Mouse (Mus musculus) MEL (cell line): Measurements from ENCODE around the gene Palb2.

Experiments
- CTCF ChIP-seq, 3 experiments: IDR thresholded peaks in 2 of 3; conservative IDR thresholded peaks in 1 of 3; 2 replicates each; pipeline ENCODE4 v1.5.1; 2011 to 2012; ENCODE audit warnings: low read length in 3 of 3, low read depth in 2 of 3, mild to moderate bottlenecking in 2 of 3, improper control_type of control experiment in 1 of 3, inconsistent platforms in 1 of 3, mixed read lengths in 1 of 3, moderate library complexity in 1 of 3; ENCODE audit not compliant: control insufficient read depth in 1 of 3, insufficient read depth in 1 of 3, poor library complexity in 1 of 3, severe bottlenecking in 1 of 3
- EP300 ChIP-seq, 2 experiments: IDR thresholded peaks; 2 replicates each; pipeline ENCODE4 v1.6.1; 2011; ENCODE audit warnings: improper control_type of control experiment in 2 of 2, low read length in 2 of 2, low read depth in 1 of 2, mild to moderate bottlenecking in 1 of 2
- GABPA ChIP-seq: IDR thresholded peaks from 2 replicates; pipeline ENCODE4 v1.6.1; 2012; ENCODE audit warnings: low read depth, mild to moderate bottlenecking, inconsistent platforms, low read length, improper control_type of control experiment, moderate library complexity
- MEF2A ChIP-seq: IDR thresholded peaks from 2 replicates; pipeline ENCODE4 v1.6.1; 2014; ENCODE audit warnings: low read depth, mild to moderate bottlenecking, inconsistent platforms, low read length, improper control_type of control experiment; ENCODE audit not compliant: poor library complexity, insufficient replicate concordance, severe bottlenecking; ENCODE audit errors: extremely low read depth
- POLR2A ChIP-seq, 2 experiments: IDR thresholded peaks; 2 replicates each; pipeline ENCODE4 v1.6.1; 2011 to 2012; ENCODE audit warnings: low read length in 2 of 2, mild to moderate bottlenecking in 2 of 2, control low read depth in 1 of 2, improper control_type of control experiment in 1 of 2, low read depth in 1 of 2, moderate library complexity in 1 of 2; ENCODE audit not compliant: control insufficient read depth in 1 of 2, insufficient read depth in 1 of 2, poor library complexity in 1 of 2
- POLR2AphosphoS2 ChIP-seq: IDR thresholded peaks from 2 replicates; pipeline ENCODE4 v1.6.1; 2011; ENCODE audit warnings: low read length, improper control_type of control experiment
- SMC3 ChIP-seq: IDR thresholded peaks from 2 replicates; pipeline ENCODE4 v1.6.1; 2011; ENCODE audit warnings: low read depth, low read length, improper control_type of control experiment

DNA sequence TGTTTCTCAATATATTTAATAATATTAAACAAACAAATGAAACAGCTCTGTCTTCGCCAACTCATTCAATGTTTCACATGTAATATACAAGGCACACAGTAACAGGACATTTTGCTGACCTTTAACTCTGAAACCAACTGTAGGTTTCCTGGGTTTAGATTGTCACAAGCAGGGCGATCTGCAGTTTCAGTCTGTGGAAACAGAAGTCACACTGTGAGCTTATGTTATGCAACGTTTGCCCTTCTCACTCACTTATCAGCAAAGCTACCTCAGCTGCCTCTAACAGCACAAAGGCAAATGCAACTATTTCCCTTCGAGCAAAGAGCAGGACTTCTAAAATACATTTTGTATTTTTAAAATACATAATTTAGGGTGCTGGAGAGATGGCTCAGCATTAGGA lies 9.3 kb downstream of the Palb2 start:
- no peak for TF ChIP-seq POLR2A (IDR thresholded peaks at IDR 0.05; ENCODE audit: control insufficient read depth in 1 of 2, insufficient read depth in 1 of 2, low read depth in 1 of 2, low read length in 2 of 2, poor library complexity in 1 of 2)
- TF ChIP-seq CTCF (IDR thresholded peaks at IDR 0.05 in 2 of 3, conservative IDR thresholded peaks at IDR 0.05 in 1 of 3; ENCODE audit: control insufficient read depth in 1 of 3, insufficient read depth in 1 of 3, low read depth in 2 of 3, low read length in 3 of 3, poor library complexity in 1 of 3, severe bottlenecking in 1 of 3) = no peak
- no peak for TF ChIP-seq EP300 (IDR thresholded peaks at IDR 0.05; ENCODE audit: low read depth in 1 of 2, low read length in 2 of 2)
- TF ChIP-seq POLR2AphosphoS2 = no peak
- TF ChIP-seq MEF2A = no peak
- no peak for TF ChIP-seq GABPA
- TF ChIP-seq SMC3 = no peak
